Mouse (Mus musculus): ENCODE results near the gene Camk1d. TPM values are rescaled to one million over a fixed set of nuclear protein-coding genes. Genes with fewer than 3 reads are reported as not detected.

Camk1d gene
- polyA plus RNA-seq, 1 experiment from 2014 or later: 5.2 TPM

DNA sequence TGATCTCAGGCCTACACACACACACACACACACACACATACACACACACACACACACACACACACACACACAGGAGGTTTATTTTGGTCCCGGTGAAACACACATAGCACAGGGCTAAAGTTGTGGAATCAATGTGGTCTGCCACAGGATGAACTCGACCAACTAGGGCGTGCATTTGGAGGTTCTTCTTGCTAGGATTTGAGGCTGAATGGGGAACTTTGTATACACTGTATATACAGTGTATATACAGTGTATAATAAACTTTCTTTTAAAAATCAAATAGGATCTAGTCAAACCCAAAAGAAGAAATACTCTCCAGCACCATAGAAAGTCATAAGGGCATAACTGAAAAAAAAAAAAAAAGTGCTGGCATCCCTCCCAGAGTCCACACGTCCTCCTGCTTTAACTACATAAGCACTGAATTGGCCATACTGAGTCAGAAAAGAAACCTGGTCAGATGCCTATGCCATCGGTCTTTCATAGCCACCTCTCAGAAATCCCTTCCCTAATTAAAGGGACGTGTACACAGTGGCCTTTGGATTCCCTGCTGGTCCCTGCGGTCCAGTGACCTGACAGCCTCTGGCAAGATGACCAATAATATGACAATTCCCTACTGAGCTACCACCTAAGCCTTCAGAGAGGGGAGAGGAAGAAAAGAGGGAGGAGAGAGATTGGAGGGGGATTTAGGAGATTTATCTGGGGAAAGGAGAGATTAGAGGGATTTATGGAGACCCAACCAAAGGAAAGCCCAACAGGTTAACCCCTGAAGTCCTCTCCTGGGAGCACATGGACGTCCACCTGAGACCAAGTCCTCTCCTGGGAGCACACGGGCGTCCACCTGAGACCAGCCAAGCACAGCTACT lies 6.2 kb downstream of the Camk1d start:
- no peak overlapping the region for H3K9ac ChIP-seq
- peaks cover 10% of the 10 kb centered on the region for H3K4me1 ChIP-seq
- ATAC-seq (ENCODE audit: insufficient number of reproducible peaks, insufficient read depth, low FRiP score, low TSS enrichment, low read depth): no peak
- H3K27ac ChIP-seq: no peak overlapping the region
- no peak overlapping the region for H3K4me2 ChIP-seq
- H3K27me3 ChIP-seq: peaks cover 19% of the 10 kb centered on the region
- H3K36me3 ChIP-seq: no peaks in the 10 kb centered on the region
- H3K9me3 ChIP-seq: no peaks in the 10 kb centered on the region
- WGBS: 63% methylated on average over 10 of the region's 10 CpGs
- H3K4me3 ChIP-seq: no peak overlapping the region

DNA sequence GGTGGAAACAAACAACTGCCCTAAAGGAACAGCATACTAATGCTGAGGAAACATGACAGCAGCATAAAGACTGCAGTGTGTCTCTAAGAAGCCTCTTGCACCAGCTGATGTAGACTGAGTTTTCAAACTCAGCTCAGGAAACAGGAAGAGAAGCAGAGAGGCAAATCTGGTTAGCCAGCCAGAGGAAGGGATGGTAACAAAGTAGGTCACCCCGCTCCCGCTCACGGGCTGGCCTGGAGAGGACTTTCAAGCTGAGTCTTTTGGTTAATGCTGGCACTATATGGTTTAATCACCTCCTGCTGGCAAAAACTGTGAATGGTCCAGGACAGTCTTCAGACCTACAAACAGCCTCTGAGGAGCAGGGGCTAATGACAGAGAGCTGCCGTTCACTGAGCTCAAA lies 7.7 kb downstream of the Camk1d start:
- no peak overlapping the region for H3K4me3 ChIP-seq
- ATAC-seq (ENCODE audit: insufficient number of reproducible peaks, insufficient read depth, low FRiP score, low TSS enrichment, low read depth): no peak
- H3K4me2 ChIP-seq: no peak overlapping the region
- 78% methylated on average over 4 of the region's 4 CpGs for WGBS
- no peaks in the 10 kb centered on the region for H3K9me3 ChIP-seq
- H3K4me1 ChIP-seq: no peaks in the 10 kb centered on the region
- H3K27me3 ChIP-seq: peaks cover 4% of the 10 kb centered on the region
- H3K9ac ChIP-seq: no peak overlapping the region
- H3K36me3 ChIP-seq: no peaks in the 10 kb centered on the region
- no peak overlapping the region for H3K27ac ChIP-seq

DNA sequence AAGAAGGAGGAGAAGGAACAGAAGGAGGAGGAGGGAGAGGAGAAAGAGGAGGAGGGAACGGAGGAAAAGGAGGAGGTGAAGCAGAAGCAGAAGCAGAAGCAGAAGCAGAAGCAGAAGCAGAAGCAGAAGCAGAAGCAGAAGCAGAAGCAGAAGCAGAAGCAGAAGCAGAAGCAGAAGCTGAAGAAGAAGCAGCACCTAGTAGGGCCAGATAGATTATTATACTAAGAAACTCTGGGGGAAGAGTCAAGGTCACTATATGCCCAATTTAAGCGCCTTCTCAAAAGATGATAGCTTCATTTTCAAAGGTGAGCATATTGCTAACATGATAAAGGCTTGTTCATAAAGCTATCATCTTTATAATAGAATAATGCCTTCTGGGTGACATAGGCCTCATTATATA lies 11.9 kb downstream of the Camk1d start:
- H3K9ac ChIP-seq: no peak overlapping the region
- H3K36me3 ChIP-seq: no peaks in the 10 kb centered on the region
- no peaks in the 10 kb centered on the region for H3K4me1 ChIP-seq
- no peak overlapping the region for H3K4me2 ChIP-seq
- H3K27me3 ChIP-seq: no peaks in the 10 kb centered on the region
- H3K9me3 ChIP-seq: no peaks in the 10 kb centered on the region
- 89% methylated on average over 2 of the region's 2 CpGs for WGBS
- ATAC-seq (ENCODE audit: insufficient number of reproducible peaks, insufficient read depth, low FRiP score, low TSS enrichment, low read depth): no peak
- H3K4me3 ChIP-seq: no peak overlapping the region
- no peak overlapping the region for H3K27ac ChIP-seq

DNA sequence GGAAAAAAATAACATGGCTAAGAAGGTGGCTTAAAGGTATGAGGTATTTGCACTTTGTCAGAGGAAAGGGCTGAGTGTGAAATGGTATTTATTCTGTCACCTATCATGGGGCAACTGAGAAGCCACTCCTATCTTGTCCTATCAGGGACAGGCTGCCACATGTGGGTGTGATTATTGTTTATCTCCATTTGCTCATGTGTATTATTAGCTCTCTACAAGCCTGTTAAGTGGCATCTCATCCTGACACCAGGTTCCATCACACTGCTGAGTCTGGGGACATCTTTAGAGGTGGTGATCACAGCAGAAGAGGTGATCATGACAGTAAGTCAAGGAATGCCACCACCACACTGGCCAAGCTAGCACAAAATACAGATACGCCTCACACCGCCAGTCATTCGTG lies 13.4 kb downstream of the Camk1d start:
- Histone ChIP-seq H3K9ac (no peak overlapping the region), H3K36me3 (no peaks in the 10 kb centered on the region), H3K4me1 (peaks cover 8% of the 10 kb centered on the region; the same call in 1 of the 2 replicates), H3K4me2 (no peak overlapping the region), H3K27me3 (no peaks in the 10 kb centered on the region), H3K9me3 (no peaks in the 10 kb centered on the region), H3K27ac (no peak overlapping the region), H3K4me3 (no peak overlapping the region)
- no peak for ATAC-seq (ENCODE audit: insufficient number of reproducible peaks, insufficient read depth, low FRiP score, low TSS enrichment, low read depth)
- 97% methylated on average over 3 of the region's 3 CpGs for WGBS

DNA sequence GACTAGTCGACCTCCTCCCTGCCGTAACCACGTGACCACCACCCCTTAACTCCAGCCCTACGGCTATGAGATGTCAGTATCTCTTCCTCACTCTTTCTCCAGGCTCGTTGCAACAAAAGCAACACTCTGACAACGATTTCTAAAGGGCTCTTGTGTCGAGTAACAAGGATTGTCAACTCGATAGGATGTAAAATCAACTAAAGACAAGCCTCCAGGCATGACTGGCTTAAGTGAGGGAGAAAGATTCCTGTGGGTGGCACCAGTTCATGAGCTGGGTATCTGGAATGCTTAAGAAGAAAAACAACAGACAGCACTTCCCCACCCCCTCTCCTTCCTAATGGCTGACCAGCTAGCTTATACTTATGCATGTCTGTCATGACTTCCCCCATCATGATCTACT lies 15.9 kb downstream of the Camk1d start:
- 47% methylated on average over 8 of the region's 8 CpGs for WGBS

GRCm38 (mm10) chr2:5694094-5694493 lies 20.2 kb downstream of the Camk1d start:
- H3K27ac ChIP-seq: no peak overlapping the region
- no peaks in the 10 kb centered on the region for H3K36me3 ChIP-seq
- 83% methylated on average over 9 of the region's 9 CpGs for WGBS
- H3K4me3 ChIP-seq: no peak overlapping the region
- no peak overlapping the region for H3K9ac ChIP-seq
- no peaks in the 10 kb centered on the region for H3K9me3 ChIP-seq
- no peak for ATAC-seq (ENCODE audit: insufficient number of reproducible peaks, insufficient read depth, low FRiP score, low TSS enrichment, low read depth)
- H3K27me3 ChIP-seq: no peaks in the 10 kb centered on the region
- no peak overlapping the region for H3K4me2 ChIP-seq
- peaks cover 8% of the 10 kb centered on the region; the same call in 1 of the 2 replicates for H3K4me1 ChIP-seq

More for the DNA sequence above, 15.9 kb downstream of the Camk1d start:
- Histone ChIP-seq H3K36me3 (no peaks in the 10 kb centered on the region), H3K27ac (no peak overlapping the region), H3K9me3 (no peaks in the 10 kb centered on the region), H3K27me3 (no peaks in the 10 kb centered on the region), H3K4me2 (no peak overlapping the region), H3K9ac (no peak overlapping the region), H3K4me3 (no peak overlapping the region), H3K4me1 (peaks cover 8% of the 10 kb centered on the region; the same call in 1 of the 2 replicates)
- no peak for ATAC-seq (ENCODE audit: insufficient number of reproducible peaks, insufficient read depth, low FRiP score, low TSS enrichment, low read depth)

GRCm38 (mm10) chr2:5691729-5692128 lies 22.6 kb downstream of the Camk1d start:
- Histone ChIP-seq H3K9me3 (no peaks in the 10 kb centered on the region), H3K4me3 (no peak overlapping the region), H3K4me1 (0 out of 2 replicates have a peak, but pooled peaks cover 2% of the 10 kb centered on the region), H3K27ac (no peak overlapping the region), H3K4me2 (no peak overlapping the region), H3K9ac (no peak overlapping the region), H3K36me3 (no peaks in the 10 kb centered on the region), H3K27me3 (no peaks in the 10 kb centered on the region)
- 68% methylated on average over 3 of the region's 3 CpGs for WGBS
- no peak for ATAC-seq (ENCODE audit: insufficient number of reproducible peaks, insufficient read depth, low FRiP score, low TSS enrichment, low read depth)

DNA sequence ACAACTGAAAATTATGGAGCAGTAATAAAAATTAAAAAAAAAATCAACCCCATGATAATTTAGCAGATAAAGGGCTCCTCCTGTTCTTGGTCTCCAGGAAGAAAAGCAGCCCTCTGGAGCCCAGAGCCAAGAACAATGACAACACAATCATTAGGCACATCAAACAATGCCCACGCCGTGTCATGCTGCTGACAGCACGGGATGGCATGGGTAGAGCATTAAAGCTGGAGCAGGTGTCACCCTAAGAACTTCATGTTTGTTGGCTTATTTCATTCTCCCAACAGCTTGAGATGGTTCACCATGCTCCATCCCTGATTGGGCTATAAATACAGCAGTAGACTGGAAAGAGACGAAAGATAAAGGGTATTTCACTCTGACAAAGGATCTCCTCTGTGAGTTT lies 30.9 kb downstream of the Camk1d start:
- H3K36me3 ChIP-seq: no peaks in the 10 kb centered on the region
- H3K9me3 ChIP-seq: no peaks in the 10 kb centered on the region
- no peaks in the 10 kb centered on the region for H3K4me1 ChIP-seq
- no peaks in the 10 kb centered on the region for H3K27me3 ChIP-seq
- no peak overlapping the region for H3K4me3 ChIP-seq
- no peak overlapping the region for H3K9ac ChIP-seq
- ATAC-seq (ENCODE audit: insufficient number of reproducible peaks, insufficient read depth, low FRiP score, low TSS enrichment, low read depth): no peak
- no peak overlapping the region for H3K27ac ChIP-seq
- 91% methylated on average over 4 of the region's 4 CpGs for WGBS
- H3K4me2 ChIP-seq: no peak overlapping the region

- no peak overlapping the region for H3K9ac ChIP-seq
- no peaks in the 10 kb centered on the region for H3K36me3 ChIP-seq
- H3K4me2 ChIP-seq: no peak overlapping the region
- H3K27me3 ChIP-seq: no peaks in the 10 kb centered on the region
- no peak overlapping the region for H3K27ac ChIP-seq
- WGBS: 76% methylated on average over 8 of the region's 8 CpGs
- ATAC-seq (ENCODE audit: insufficient number of reproducible peaks, insufficient read depth, low FRiP score, low TSS enrichment, low read depth): no peak
- H3K4me3 ChIP-seq: no peak overlapping the region
- H3K4me1 ChIP-seq: peaks cover 3% of the 10 kb centered on the region
- no peaks in the 10 kb centered on the region for H3K9me3 ChIP-seq
These were observed 32.4 kb downstream of the Camk1d start for GRCm38 (mm10) chr2:5681909-5682308.

DNA sequence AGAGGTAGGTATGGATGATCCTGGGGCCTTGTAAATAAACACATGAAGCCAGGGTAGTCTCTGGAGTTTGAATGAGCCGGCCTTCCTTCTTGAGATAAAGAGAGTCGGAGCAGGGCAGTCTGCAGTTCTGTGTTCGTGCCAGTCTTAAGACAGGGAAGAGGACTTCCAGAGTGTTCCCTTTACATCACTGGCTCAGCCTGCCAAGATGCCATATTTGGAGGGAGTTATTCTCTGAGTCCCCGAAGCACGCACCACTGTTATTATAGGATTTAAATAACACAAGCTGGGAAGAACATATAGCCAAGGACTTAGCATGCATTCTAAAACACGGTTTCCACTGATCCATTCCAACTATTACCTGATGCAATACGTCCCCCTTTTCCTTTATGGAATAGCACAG lies 33.0 kb downstream of the Camk1d start:
- no peak overlapping the region for H3K4me2 ChIP-seq
- no peaks in the 10 kb centered on the region for H3K27me3 ChIP-seq
- H3K9ac ChIP-seq: no peak overlapping the region
- ATAC-seq (ENCODE audit: insufficient number of reproducible peaks, insufficient read depth, low FRiP score, low TSS enrichment, low read depth): no peak
- 77% methylated on average over 7 of the region's 7 CpGs for WGBS
- no peak overlapping the region for H3K4me3 ChIP-seq
- H3K36me3 ChIP-seq: no peaks in the 10 kb centered on the region
- no peak overlapping the region for H3K27ac ChIP-seq
- no peaks in the 10 kb centered on the region for H3K9me3 ChIP-seq
- peaks cover 9% of the 10 kb centered on the region for H3K4me1 ChIP-seq

DNA sequence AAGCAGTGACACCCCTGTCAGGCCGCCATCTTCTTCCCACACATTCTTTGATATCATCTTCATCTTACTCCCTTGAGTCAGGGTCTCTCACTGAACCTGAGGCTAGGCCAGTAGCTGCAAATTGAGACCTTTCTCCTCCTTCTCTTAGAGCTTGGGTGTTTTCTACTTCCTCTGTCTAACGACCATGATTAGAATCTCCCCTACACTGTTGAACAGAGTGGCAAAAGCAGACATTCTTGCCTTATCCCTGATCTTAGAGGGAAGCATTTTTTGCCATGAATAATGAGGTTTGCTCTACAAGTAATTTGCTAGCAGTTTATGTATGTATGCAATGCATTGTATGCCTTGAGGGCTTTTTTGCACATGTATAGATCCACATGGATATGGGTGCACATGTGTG lies 35.3 kb downstream of the Camk1d start:
- Histone ChIP-seq H3K4me1 (peaks cover 19% of the 10 kb centered on the region), H3K9ac (no peak overlapping the region), H3K27me3 (no peaks in the 10 kb centered on the region), H3K4me3 (no peak overlapping the region), H3K36me3 (no peaks in the 10 kb centered on the region), H3K4me2 (no peak overlapping the region), H3K9me3 (no peaks in the 10 kb centered on the region), H3K27ac (no peak overlapping the region)
- 77% methylated on average over 2 of the region's 2 CpGs for WGBS
- no peak for ATAC-seq (ENCODE audit: insufficient number of reproducible peaks, insufficient read depth, low FRiP score, low TSS enrichment, low read depth)

- Histone ChIP-seq H3K27me3 (no peaks in the 10 kb centered on the region), H3K9ac (no peak overlapping the region), H3K27ac (no peak overlapping the region), H3K9me3 (no peaks in the 10 kb centered on the region), H3K4me1 (peaks cover 19% of the 10 kb centered on the region), H3K36me3 (no peaks in the 10 kb centered on the region), H3K4me2 (no peak overlapping the region), H3K4me3 (no peak overlapping the region)
- no peak for ATAC-seq (ENCODE audit: insufficient number of reproducible peaks, insufficient read depth, low FRiP score, low TSS enrichment, low read depth)
- WGBS: 83% methylated on average over 2 of the region's 2 CpGs
These were observed 36.8 kb downstream of the Camk1d start for GRCm38 (mm10) chr2:5677472-5677871.
